Mouse (Mus musculus) left cerebral cortex, postnatal 14 days (tissue): Measurements from ENCODE around the gene Olfr782. TPM values are rescaled to one million over a fixed set of nuclear protein-coding genes. Genes with fewer than 3 reads are reported as not detected.
"Not testable (repeated sequence)": the region's sequence is repeated elsewhere in the genome, so short reads cannot be mapped to it uniquely, and the experiment has no call there.

ENCODE experiments used
- DNase-seq, 2 experiments: peaks; one replicate each; pipeline ENCODE4 v3.0.0; 2021 to 2022; ENCODE audit warnings: low spot score in 2 of 2, mixed read lengths in 1 of 2
- intact Hi-C: fragments of 180-260 bp; cut with DNase I; formaldehyde crosslinking; loops from one replicate; pipeline ENCODE4 v1.15.1; 2025
- long read RNA-seq, 2 experiments: library from polyadenylated mRNA; stranded (forward); transcript quantifications; one replicate each; pipeline ENCODE4 v2.0.0; 2021
- total RNA-seq, 2 experiments: library from RNA; stranded (reverse); gene quantifications; 2 replicates each; pipeline ENCODE4 v1.2.3; 2021

The Olfr782 gene
- not detected for total RNA-seq
- long read RNA-seq, experiment 1 = 0 reads
- long read RNA-seq, experiment 2 = 0 reads

- DNase-seq = no peak
- intact Hi-C loops = no loop called here
These were observed at the start of gene Olfr782 for GRCm38 (mm10) chr10:129348550-129348949. TSS of gene Olfr782 (plus strand) at chr10:129348850.

DNA sequence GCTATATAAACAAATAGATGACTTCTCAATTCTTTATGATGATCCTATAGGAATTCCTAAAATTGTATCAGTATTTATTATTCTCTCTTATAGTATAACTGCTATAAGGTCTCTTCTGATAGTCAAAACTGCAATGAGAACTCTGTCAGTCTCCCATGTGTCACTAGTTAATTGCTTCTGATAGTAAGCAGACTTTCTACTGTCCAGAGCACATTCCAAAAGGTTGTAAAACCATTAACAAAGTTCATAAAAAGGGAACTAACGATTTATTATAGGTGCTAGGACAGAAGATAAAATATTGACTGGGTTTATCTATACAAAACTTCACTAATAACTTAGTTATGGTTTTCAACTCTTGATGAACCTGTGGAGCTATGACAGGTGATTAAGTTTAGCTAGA is 35.7 kb upstream of the Olfr782 start:
- DNase-seq, intact Hi-C loops: not testable (repeated sequence)

DNA sequence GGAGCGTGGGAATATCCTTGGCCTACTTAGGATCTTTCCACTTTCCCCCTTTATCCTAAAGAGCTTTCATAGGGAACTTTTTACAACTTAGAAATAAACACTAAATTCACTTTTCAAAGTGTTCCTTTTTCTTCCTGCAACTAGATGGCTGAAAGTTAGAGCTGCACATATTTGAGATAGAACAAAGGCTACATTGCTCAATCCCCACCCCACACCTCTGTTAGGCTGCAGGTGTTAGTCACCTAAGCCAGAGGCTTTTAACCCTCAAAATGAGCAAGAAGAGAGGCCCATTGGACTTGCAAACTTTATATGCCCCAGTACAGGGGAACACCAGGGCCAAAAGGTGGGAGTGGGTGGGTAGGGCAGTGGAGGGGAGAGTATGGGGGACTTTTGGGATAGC is 35.1 kb upstream of the Olfr782 start:
- intact Hi-C loops, DNase-seq: not testable (repeated sequence)

DNA sequence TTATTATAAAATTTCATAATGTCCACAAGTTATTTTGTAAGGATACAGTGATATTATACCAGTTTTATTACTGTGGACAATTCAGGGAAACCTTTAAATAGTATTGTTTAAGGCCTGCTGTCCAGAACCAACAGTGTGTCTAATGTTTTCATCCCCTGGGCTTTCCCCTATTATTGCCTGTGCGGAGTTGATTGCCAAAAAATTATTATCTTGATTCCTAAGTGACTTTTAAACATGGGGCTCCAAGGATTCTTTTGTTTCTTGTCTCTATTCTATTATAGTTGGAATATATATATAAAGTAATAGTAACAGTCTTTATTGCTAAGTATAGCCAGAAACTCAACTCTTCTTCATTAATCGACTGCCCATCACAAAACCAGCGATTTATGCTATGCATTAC is 30.8 kb upstream of the Olfr782 start, which contains the start of gene Olfr780:
TSS of gene Olfr780 (plus strand) at position 301 of the 400 bp plus-strand sequence.
- DNase-seq = no peak
- intact Hi-C loops = no loop called here

- intact Hi-C loops = no loop called here
- DNase-seq = no peak
These were observed 20.1 kb upstream of the Olfr782 start, which contains the start of gene Olfr781 for GRCm38 (mm10) chr10:129328554-129328953. TSS of gene Olfr781 (plus strand) at chr10:129328854.

- DNase-seq, intact Hi-C loops: not testable (repeated sequence)
These were observed 3.8 kb downstream of the Olfr782 start for GRCm38 (mm10) chr10:129352475-129352874.

GRCm38 (mm10) chr10:129356496-129356895 is 7.8 kb downstream of the Olfr782 start:
- intact Hi-C loops, DNase-seq: not testable (repeated sequence)

DNA sequence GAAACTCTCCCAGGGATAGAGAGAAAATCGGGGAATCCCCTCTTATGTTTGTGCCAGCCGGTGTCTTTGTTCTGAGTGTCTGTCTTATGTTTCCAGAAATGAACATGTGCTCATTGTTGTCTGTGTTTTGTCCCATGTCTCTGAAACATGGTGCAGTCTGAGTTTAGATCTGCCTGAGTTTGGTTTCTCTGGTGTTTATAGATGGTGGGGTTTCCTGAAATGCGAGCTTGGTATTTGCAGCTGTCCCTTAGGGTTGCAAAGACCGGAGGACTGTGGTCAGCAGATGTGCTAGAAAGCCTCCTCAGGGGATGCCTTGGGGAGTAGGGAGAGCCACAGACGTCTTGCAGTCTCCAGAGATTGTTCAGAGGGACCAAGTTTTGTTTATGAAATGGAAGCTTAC is 8.7 kb downstream of the Olfr782 start:
- DNase-seq = no peak
- intact Hi-C loops = no loop called here

DNA sequence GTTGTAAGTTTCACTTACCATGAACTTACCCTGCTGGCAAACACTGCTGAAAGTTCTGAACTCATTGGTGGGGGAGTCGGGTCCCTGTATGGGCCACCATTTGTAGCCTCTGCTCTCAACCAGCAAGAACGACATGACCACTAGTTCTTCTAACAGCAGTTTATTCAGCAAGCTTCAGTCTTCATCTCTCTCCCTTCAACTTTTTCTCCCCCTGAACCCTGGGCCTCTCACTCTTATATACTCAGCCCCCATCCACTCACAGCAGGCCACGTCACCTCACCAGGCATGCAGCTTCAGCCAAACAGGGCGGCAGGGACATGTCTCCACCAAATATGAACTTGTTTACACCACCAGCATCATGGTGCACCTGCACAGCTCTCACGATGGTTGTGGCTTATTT is 25.4 kb downstream of the Olfr782 start:
- DNase-seq, intact Hi-C loops: not testable (repeated sequence)

- DNase-seq = no peak
- intact Hi-C loops = no loop called here
These were observed 35.1 kb downstream of the Olfr782 start, which contains the start of gene Olfr784 for GRCm38 (mm10) chr10:129383783-129384182. TSS of gene Olfr784 (plus strand) at chr10:129384083.

DNA sequence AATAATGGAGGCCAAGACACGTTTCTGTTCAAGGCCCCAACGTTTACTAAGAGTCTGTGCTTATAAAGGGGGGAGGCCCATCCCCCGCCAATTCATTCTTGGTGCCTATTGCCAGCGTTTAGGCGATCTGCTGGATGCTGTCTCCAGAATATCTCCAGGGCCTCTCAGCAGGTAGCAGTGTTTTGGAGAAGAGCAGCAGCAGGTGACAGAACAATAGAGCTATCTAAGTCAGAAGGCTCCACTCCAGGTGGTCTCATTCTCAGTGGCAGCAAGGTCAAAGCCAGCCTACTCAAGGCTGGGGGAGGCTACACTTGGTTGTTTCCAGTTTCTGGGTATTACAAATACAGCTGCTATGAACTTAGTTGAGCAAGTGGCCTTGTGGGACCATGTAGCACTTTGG is 52.2 kb downstream of the Olfr782 start:
- DNase-seq = no peak
- intact Hi-C loops = no loop called here

Other genes with a start within 250 kb of the Olfr782 start
- not detected for gene Olfr768, start 249.5 kb upstream of the Olfr782 start, total RNA-seq
- gene Olfr769, start 231.0 kb upstream of the Olfr782 start, total RNA-seq = not detected
- not detected for gene Olfr770, start 209.9 kb upstream of the Olfr782 start, total RNA-seq
- not detected for gene Olfr771, start 184.1 kb upstream of the Olfr782 start, total RNA-seq
- gene Olfr772, start 170.9 kb upstream of the Olfr782 start, total RNA-seq = not detected
- not detected for gene Olfr773, start 161.4 kb upstream of the Olfr782 start, total RNA-seq
- not detected for gene Olfr774, start 112.6 kb upstream of the Olfr782 start, total RNA-seq
- gene Olfr775, start 100.4 kb upstream of the Olfr782 start, total RNA-seq = not detected
- not detected for gene Olfr776, start 89.7 kb upstream of the Olfr782 start, total RNA-seq
- gene Olfr777, start 77.4 kb upstream of the Olfr782 start, total RNA-seq = not detected
- not detected for gene Olfr780, start 30.7 kb upstream of the Olfr782 start, total RNA-seq
- not detected for gene Olfr781, start 20.0 kb upstream of the Olfr782 start, total RNA-seq
- gene Olfr784, start 35.2 kb downstream of the Olfr782 start, total RNA-seq = under 1 TPM; 0.11 to 0.15 TPM
- not detected for gene Olfr785, start 56.6 kb downstream of the Olfr782 start, total RNA-seq
- not detected for gene Olfr786, start 78.5 kb downstream of the Olfr782 start, total RNA-seq
- not detected for gene Olfr787, start 113.0 kb downstream of the Olfr782 start, total RNA-seq
- gene Olfr788, start 122.1 kb downstream of the Olfr782 start, total RNA-seq = not detected
- gene Olfr789, start 135.9 kb downstream of the Olfr782 start, total RNA-seq = not detected
- not detected for gene Olfr790, start 149.6 kb downstream of the Olfr782 start, total RNA-seq
- gene Olfr791, start 172.9 kb downstream of the Olfr782 start, total RNA-seq = not detected
- not detected for gene Olfr792, start 190.3 kb downstream of the Olfr782 start, total RNA-seq
- gene Olfr794, start 218.8 kb downstream of the Olfr782 start, total RNA-seq = not detected